Mouse (Mus musculus) naive thymus-derived CD4-positive, alpha-beta T cell, adult 2 months (primary cell): ENCODE measurements at regions not wholly inside any gene's neighbourhood (a gene's known extent, or its start where the extent isn't known, plus 50 kb on each side); places are given as distances from the start of the nearest gene placed in this dataset.
A peak's percentile ranks its signal among the peaks of the same experiment; 100 is the strongest.

Experiments used
- DNase-seq: peaks from one replicate; pipeline ENCODE4 v3.0.0-alpha.2; 2011; ENCODE audit warnings: low read depth

DNA sequence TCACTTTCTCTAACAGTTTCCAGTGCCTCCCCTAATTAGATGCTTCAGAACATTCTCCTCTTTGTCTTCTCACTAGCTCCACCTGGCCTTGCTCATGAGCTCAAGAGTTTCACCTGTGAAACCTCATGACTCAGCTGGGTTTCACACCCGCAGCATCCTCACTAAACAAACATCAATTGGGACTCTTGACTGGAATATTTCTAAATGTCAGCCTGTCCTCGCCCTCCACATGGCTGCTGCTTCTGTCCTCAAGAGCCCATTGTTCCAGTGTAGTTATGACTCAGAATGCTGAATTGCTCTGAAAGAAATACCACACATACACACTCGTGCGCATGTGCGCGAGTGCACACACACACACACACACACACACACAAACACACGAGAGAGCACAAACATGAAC is 407.2 kb downstream of the Prss52 start:
- DNase-seq: no peak

DNA sequence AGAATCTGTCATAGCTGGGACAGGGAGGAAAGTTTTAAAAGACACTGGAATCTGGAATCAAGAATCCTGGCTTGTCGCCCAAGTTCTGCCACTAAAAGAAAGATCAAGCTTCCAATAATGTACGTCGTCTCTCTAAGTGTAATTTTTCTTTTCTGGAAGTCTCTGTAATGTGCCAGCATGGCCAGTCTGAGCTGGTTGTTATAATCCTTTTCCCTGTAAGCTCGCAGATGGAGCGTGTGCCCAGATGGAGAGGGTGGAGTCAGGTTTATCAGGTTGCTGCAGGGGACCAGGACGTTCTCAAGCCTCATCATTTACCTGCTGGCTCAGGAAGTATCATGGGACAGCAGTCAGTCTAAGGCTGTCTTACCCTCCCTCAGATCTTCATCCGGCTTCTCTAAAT is 408.6 kb downstream of the Prss52 start:
- DNase-seq: no peak

DNA sequence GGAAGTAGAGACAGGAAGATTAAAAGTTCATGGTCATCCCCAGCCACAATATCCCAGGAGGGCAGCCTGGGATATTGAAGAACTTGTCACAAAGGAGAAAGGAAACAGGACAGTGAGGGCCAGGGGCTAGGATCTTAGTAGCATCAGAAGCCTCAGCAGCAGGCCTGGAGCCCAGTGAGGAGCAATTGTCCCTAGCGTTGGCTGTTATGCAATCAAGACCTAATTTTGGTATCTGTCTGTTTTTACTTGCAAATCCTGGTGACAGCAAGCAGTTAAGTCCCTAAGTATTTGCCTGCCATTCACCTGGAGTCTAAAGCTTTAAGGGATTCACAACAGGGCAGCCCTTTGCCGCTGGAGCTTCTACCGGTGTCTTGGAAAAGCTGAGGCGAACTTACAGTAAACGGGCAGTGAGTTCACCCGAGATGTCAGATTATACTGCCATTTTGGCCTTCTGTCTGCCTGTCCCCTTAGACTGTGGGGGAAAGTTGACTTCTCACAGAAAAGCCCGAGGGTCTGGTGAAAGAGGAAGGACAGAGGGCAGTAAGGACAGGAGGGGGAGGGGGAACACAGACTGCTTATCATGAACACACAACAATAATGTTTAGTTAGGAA is 413.6 kb downstream of the Prss52 start:
- no peak for DNase-seq

- no peak for DNase-seq
Measured at GRCm38 (mm10) chr14:64524641-64525040, 420.6 kb downstream of the Prss52 start.

DNA sequence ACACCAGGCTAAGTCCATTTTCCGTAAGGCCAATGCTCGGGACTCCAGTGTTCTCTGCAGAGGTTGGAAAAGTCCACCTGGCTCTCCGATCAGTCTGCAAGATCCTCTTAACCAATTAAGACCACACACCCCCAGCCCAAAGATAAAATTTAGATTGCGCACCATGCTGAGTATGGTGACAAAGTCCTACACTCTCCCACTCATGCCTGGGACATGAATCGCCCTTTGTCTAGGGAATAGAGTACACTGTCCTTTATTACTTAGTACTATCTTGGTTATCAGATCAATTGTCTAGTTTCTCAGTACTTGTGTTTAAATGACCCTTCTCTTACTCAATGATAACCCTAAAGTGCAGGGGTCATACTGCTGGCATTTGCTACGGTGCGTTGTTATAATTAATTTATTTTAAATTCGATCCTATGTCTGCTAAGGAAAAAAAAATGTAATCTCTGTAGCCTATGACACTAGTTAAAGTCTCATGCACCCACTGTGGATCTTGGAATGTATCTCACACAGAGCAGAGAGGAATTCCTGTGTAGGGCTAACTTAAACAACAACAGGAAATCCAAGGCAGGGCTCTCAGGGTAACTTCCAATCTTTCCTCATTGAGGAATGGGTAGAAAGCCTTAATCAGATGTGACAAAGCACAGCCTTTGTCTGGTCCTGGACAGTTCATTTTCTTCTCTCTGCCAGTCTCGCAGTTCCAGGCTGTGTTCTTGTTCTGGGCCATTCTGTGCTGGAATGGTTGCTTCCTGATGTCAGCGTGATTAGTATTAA is 421.4 kb downstream of the Prss52 start:
- DNase-seq: no peak

DNA sequence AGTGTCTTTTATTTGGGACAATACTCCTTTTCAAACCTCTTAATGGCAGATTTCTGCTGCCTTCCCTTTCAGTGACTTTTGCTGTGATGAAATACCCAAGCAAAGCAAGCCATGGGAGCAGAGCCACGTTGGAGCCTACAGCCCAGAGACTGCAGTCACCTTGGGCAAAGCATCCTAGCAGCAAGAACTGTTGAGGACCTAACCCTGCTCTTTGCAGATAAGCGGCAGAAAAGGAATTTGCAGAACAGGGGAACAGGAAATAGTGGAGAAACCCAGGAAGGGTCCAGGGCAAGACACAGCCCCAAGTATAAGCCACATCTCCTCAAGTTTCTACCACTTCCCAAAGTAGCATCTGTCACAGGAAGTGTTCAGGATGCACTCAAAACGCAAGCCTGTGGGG is 426.5 kb downstream of the Prss52 start:
- no peak for DNase-seq

- DNase-seq: no peak
Measured at GRCm38 (mm10) chr14:64531221-64531949, 427.3 kb downstream of the Prss52 start.

DNA sequence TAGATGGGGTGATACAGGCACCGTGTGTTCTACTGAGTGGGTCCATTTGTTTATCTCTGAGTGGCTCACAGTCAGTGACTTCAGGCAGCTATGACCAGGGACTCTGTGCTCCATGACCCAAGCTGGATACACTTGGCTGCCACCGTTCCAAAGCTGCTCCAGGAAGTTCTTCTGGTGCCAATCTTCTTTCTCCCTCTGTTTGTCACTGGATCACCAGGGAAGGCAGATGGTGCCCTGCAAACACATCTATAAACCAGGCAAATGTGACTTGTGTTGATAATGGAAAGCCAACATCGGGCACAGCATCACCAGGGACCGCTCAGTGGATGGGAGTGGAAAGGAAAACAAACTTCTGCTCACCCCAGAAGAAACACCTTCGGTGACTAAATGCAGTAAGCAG is 428.3 kb downstream of the Prss52 start:
- DNase-seq: no peak

GRCm38 (mm10) chr14:64533591-64534151 is 429.6 kb downstream of the Prss52 start:
- DNase-seq: no peak

DNA sequence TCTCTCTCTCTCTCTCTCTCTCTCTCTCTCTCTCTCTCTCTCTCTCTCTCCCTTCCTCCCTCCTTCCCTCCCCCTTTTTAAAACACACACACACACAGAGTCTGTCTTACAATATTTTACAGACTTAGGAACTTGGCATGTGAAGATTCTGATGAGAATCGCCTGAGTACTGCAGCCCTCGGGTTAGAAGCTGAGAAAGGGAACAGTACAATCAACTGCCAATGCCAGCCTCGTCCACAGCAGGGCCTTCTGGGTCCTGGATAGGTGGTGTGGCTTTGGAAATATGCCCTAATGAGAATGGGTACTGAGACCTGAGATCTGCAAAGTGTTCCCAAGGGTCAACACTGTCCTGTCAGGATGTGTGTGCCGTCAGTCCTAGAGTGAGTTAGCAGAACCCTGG is 430.1 kb downstream of the Prss52 start:
- DNase-seq: no peak

GRCm38 (mm10) chr14:64539436-64539835 is 435.4 kb downstream of the Prss52 start:
- peak; percentile 32 for DNase-seq

DNA sequence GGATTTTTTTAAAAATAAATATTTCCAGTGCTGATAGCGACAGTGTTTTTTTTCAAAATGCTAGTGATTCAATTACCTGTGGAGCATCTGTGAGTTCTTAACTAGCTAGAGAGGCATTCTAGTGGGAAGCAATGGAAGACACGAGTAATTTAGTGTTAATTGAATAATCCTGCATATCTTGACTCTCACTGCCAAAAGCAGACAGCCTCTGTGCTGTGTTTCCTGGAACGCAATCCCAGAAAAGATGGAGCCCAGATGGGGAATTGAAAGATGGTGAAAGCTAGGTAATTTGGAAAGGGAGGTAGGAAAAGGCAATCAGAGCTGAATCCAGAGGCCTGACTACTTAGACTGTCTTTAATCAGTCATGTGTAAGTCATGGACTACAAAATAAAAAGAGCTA is 441.0 kb downstream of the Prss52 start:
- no peak for DNase-seq

DNA sequence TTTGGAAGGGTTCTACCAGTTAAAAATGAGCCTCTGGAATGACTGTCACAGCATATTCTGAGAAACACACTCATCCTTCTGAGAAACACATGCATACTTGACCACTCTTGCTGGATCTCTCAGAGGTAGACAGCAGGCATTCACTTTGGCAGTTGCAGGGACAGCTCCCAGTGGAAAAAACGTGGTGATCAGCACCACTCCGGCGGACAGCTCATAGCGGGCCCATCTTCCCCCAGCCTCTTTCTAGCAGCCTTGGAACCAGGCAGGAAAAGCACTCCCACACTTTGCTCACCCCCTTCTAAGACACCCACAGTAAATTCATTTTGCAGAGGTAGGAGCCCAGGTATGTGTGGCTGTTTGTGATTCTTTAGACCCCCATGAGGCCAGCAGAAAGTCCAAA is 442.7 kb downstream of the Prss52 start:
- no peak for DNase-seq

- no peak for DNase-seq
Measured at GRCm38 (mm10) chr14:64552951-64553350, 448.9 kb downstream of the Prss52 start.

DNA sequence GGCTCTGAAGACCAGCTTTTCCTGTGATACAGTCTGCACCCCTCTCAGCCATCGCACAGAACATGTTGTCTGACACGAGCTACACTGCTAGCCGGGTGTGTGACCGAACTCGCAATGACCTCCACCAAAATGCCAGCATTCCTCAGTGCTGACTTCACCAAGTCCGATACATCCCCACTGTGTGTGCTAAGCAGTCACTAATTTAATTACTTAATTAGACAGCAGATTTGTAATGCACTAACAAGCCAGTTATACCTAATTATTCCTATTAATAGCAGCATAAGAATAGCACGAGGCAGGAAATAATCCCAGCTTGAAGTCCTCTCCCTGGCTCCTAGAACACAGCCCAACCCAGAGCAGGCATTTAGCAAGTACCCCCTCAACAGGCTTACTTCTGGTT is 452.0 kb downstream of the Prss52 start:
- DNase-seq: no peak

DNA sequence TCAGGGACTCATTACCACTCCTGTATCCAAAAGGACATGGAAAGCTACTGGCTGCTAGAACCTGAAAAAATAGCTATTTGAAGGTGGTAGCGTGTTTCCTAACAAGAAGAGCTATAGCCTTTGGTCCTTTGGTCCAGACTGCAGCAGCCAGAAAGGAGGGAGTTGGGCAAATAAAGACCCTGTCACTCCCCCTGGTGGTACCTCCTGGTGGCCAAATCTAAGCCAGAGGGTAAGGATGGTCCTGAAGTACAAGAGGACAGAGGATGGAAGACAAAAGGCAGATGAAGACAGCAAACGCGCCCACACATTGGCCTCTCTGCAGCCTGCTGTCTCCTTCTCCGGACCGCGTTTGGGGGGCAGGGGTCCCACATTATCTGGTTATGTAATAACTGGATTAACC is 453.4 kb downstream of the Prss52 start:
- no peak for DNase-seq

DNA sequence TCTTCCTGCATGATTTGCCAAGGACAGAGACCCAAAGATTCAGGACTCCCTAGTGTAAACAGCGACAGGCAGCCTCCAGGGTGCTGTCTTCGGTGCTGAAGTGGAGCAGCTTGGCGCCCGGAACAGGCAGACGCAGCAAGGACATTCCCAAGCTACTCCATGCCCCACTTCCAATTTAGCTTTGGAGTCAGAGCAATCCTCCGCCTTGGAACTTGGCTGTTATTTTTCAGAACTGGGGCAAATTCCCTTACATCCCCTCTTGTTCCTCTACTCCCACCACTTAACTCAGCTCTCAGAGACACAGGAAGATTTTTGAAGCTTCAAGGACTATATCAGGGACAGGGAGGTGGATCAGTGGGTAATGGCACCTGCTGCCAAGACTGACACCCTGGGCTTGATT is 464.6 kb downstream of the Prss52 start:
- DNase-seq: no peak

- no peak for DNase-seq
Measured at GRCm38 (mm10) chr14:64570951-64571350, 466.9 kb downstream of the Prss52 start.

DNA sequence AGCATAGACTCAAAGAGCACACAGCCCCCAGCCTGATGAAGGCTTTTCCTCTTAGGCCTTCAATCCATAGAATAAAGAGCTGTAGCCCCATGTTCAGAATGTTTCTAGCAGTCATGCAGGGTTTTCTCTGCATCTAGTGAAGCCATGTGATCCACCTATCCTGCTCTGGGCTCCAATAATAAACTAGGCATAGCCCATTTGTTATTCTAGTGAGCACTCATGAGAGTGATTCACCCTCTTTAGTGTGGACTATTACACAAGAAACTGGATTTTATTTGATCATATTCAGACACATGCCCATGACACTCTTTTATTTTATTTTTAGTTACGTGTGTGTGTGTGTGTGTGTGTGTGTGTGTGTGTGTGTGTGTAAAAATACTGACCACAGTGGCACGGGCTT is 468.7 kb downstream of the Prss52 start:
- DNase-seq: no peak

DNA sequence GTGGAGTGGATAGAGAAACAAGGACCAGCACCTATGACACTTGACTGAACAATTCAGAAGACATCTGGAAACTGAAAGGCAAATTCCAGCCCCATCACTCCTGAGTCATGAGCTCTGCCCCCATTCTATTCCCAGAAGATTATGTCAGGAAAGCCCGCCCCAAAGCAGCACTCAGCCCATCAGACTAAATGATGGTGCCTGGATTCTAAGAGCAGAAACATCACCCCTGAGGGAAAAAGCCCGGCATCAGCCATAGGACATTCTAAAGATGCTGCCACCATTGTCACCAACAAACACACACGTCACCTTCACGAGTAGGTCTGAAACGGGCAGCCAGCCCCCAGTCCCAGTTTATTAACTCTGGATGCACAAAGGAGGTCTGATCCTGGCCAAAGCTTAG is 469.7 kb downstream of the Prss52 start:
- DNase-seq: no peak

GRCm38 (mm10) chr14:64574277-64574676 is 470.2 kb downstream of the Prss52 start:
- no peak for DNase-seq

DNA sequence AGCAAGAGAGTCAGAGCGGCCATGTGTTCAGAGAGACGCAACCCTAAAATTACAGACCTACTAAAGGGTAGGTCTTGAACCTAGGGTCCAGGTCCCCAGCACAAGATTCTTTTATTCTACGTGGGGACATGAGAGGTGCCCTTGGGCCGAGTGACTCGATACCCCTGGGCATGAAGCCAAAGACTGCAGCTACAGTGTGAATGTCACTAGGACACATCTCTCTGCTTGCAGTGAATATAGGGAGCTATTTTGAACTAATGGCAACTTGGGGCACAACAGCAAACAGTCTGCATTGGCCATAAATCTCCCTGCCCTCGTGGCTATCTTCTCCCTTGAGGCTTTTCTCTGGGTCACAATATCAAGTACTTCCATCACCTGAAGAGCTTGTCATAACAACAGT is 470.7 kb downstream of the Prss52 start:
- DNase-seq: no peak

DNA sequence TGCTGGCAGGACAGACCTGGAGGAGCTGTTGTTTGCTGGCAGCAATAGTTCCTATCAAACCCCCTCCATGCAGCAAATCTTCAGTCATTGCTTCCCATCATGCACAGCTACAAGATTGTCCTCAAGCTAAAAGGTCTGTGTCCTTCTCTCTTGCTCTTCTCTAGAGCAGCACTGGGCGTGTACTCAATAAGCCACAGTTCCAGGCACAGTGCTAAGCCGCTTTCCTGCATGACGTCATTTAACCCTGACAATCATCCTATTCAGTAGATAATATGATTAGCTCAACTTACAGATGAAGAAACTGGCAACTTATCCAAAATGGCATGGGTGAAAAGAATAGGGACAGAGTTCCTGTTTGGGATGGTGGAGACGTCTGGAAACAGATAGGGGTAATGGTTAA is 471.9 kb downstream of the Prss52 start:
- DNase-seq: no peak
